Mouse (Mus musculus) small intestine, adult 2 months (tissue): ENCODE measurements around the gene Cbx4.

ENCODE experiments used
- CTCF ChIP-seq: fragments of 200-500 bp; IDR thresholded peaks from 2 replicates; pipeline ENCODE4 v1.5.1; 2012; ENCODE audit warnings: low read depth, mild to moderate bottlenecking, control low read depth, inconsistent platforms, low read length, moderate library complexity, mixed read lengths; ENCODE audit not compliant: insufficient replicate concordance, insufficient read length; ENCODE audit errors: extremely low read depth
- POLR2A ChIP-seq: fragments of 200-500 bp; IDR thresholded peaks from 2 replicates; pipeline ENCODE4 v1.6.1; 2012; ENCODE audit warnings: low read depth, mild to moderate bottlenecking, control low read depth, inconsistent platforms, low read length, moderate library complexity

DNA sequence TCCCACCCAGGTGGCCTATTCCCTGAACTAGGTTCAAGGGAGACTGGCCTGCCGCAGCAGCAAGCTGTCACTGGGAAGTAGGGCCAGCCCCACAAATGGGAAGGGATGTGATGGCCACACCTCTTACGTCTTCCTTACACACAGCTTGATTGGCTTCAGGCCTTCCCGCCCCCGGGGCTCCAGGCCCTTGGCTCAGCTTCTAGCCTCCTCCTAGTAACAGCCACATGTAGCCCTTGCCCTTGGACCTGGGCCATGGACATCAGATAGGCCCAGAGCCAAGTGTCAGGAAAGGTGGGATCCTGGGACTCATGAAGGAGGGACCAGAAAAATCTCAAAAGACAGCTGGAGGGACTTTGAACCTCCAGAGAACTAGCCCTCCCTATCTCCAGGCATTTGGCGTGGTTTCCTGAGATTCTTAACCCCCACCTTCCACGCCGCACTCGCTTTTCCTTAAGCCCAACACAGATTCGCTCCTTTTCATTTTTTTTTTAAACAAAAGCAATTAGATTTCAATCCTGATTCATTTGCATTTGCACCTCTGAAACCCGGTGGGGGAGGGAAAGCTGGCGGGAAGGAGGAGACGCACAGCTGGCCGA, 33.3 kb downstream of the Cbx4 start:
- TF ChIP-seq CTCF (no peak), POLR2A (peak; percentile 59; the same call in 1 of the 2 replicates)
